Mouse (Mus musculus): ENCODE results near the gene Slc25a35.
A peak's percentile ranks its signal among the peaks of the same experiment; 100 is the strongest.
"Not testable (repeated sequence)": the region's sequence is repeated elsewhere in the genome, so short reads cannot be mapped to it uniquely, and the experiment has no call there.

Slc25a35 gene

GRCm38 (mm10) chr11:68967337-68968282, at the start of gene Slc25a35:
TSS of gene Slc25a35 (plus strand) at chr11:68968131.
- peak; percentile 93 for DNase-seq (ENCODE audit: low spot score)

GRCm38 (mm10) chr11:68923191-68923590, 44.7 kb upstream of the Slc25a35 start:
- DNase-seq (ENCODE audit: low spot score) = no peak

- no peak for DNase-seq (ENCODE audit: low spot score)
Observed at GRCm38 (mm10) chr11:68924749-68925148, 43.2 kb upstream of the Slc25a35 start.

GRCm38 (mm10) chr11:68926981-68927380, 41.0 kb upstream of the Slc25a35 start, which contains the start of gene Odf4:
TSS of gene Odf4 (minus strand) at chr11:68927081.
- no peak for DNase-seq (ENCODE audit: low spot score)

- no peak for DNase-seq (ENCODE audit: low spot score)
Observed at GRCm38 (mm10) chr11:68929947-68930346, 38.0 kb upstream of the Slc25a35 start.

- DNase-seq (ENCODE audit: low spot score) = no peak
Observed at GRCm38 (mm10) chr11:68933885-68934507, 33.9 kb upstream of the Slc25a35 start.

GRCm38 (mm10) chr11:68936951-68937350, 31.0 kb upstream of the Slc25a35 start:
- not testable (repeated sequence) for DNase-seq (ENCODE audit: low spot score)

- DNase-seq (ENCODE audit: low spot score) = peak; percentile 92
Observed at GRCm38 (mm10) chr11:68939451-68940304, 28.3 kb upstream of the Slc25a35 start.

GRCm38 (mm10) chr11:68940516-68940915, 27.4 kb upstream of the Slc25a35 start:
- DNase-seq (ENCODE audit: low spot score) = no peak

GRCm38 (mm10) chr11:68942731-68943130, 25.2 kb upstream of the Slc25a35 start:
- no peak for DNase-seq (ENCODE audit: low spot score)

GRCm38 (mm10) chr11:68945245-68945644, 22.7 kb upstream of the Slc25a35 start:
- no peak for DNase-seq (ENCODE audit: low spot score)

GRCm38 (mm10) chr11:68946001-68946400, 21.9 kb upstream of the Slc25a35 start:
- no peak for DNase-seq (ENCODE audit: low spot score)

GRCm38 (mm10) chr11:68946806-68947440, 21.0 kb upstream of the Slc25a35 start:
- DNase-seq (ENCODE audit: low spot score) = no peak

GRCm38 (mm10) chr11:68947542-68947993, 20.4 kb upstream of the Slc25a35 start:
- no peak for DNase-seq (ENCODE audit: low spot score)

GRCm38 (mm10) chr11:68953903-68954302, 14.0 kb upstream of the Slc25a35 start:
- no peak for DNase-seq (ENCODE audit: low spot score)

GRCm38 (mm10) chr11:68954408-68954807, 13.5 kb upstream of the Slc25a35 start:
- DNase-seq (ENCODE audit: low spot score) = no peak

- no peak for DNase-seq (ENCODE audit: low spot score)
Observed at GRCm38 (mm10) chr11:68955473-68955872, 12.5 kb upstream of the Slc25a35 start.

- DNase-seq (ENCODE audit: low spot score) = no peak
Observed at GRCm38 (mm10) chr11:68956107-68956506, 11.8 kb upstream of the Slc25a35 start.

GRCm38 (mm10) chr11:68956697-68957096, 11.2 kb upstream of the Slc25a35 start:
- DNase-seq (ENCODE audit: low spot score) = peak; percentile 29

GRCm38 (mm10) chr11:68957308-68957707, 10.6 kb upstream of the Slc25a35 start, which contains the start of gene Arhgef15:
TSS of gene Arhgef15 (minus strand) at chr11:68957480.
- DNase-seq (ENCODE audit: low spot score) = no peak

GRCm38 (mm10) chr11:68957971-68958370, 10.0 kb upstream of the Slc25a35 start:
- no peak for DNase-seq (ENCODE audit: low spot score)
